Mouse (Mus musculus) lung, postnatal 0 days (tissue): Measurements from ENCODE around the gene Hrc. TPM values are rescaled to one million over a fixed set of nuclear protein-coding genes. Genes with fewer than 3 reads are reported as not detected.

Source experiments
- ATAC-seq: fragments of 200-750 bp; cut with Nextera tagmentation; 2 replicates; pipeline ENCODE4 v1.8.0; 2017; ENCODE audit warnings: moderate library complexity
- DNase-seq: peaks from one replicate; pipeline ENCODE4 v3.0.0-alpha.2; 2016; ENCODE audit warnings: low spot score
- H3K27ac ChIP-seq: fragments of 300-500 bp; sonication (generic); 2 replicates; pipeline ENCODE4 v1.5.1; 2014; ENCODE audit warnings: antibody characterized with exemption, mild to moderate bottlenecking, low read length, mixed read lengths
- H3K27me3 ChIP-seq: fragments of 300-500 bp; sonication (generic); replicated peaks from 2 replicates; pipeline ENCODE4 v1.6.1; 2014; ENCODE audit warnings: low read length, mixed read lengths; ENCODE audit not compliant: insufficient read depth
- H3K36me3 ChIP-seq: fragments of 300-500 bp; sonication (generic); 2 replicates; pipeline ENCODE4 v1.6.1; 2014; ENCODE audit warnings: low read length, mixed read lengths; ENCODE audit not compliant: insufficient read depth
- H3K4me1 ChIP-seq: fragments of 300-500 bp; sonication (generic); 2 replicates; pipeline ENCODE4 v1.6.1; 2014; ENCODE audit warnings: antibody characterized with exemption, low read depth, low read length, mixed read lengths; ENCODE audit not compliant: insufficient read depth
- H3K4me2 ChIP-seq: fragments of 300-500 bp; sonication (generic); replicated peaks from 2 replicates; pipeline ENCODE4 v1.6.1; 2014; ENCODE audit warnings: low read depth, mild to moderate bottlenecking, low read length, moderate library complexity, mixed read lengths
- H3K4me3 ChIP-seq: fragments of 300-500 bp; sonication (generic); 2 replicates; pipeline ENCODE4 v1.5.1; 2014; ENCODE audit warnings: low read depth, low read length
- H3K9ac ChIP-seq: fragments of 300-500 bp; sonication (generic); replicated peaks from 2 replicates; pipeline ENCODE4 v1.6.1; 2014; ENCODE audit warnings: low read depth, mild to moderate bottlenecking
- H3K9me3 ChIP-seq: fragments of 300-500 bp; sonication (generic); 2 replicates; pipeline ENCODE4 v1.6.1; 2016; ENCODE audit warnings: low read length, mixed read lengths
- CTCF ChIP-seq: IDR thresholded peaks from 2 replicates; pipeline ENCODE4 v1.5.1; 2016; ENCODE audit warnings: antibody characterized with exemption, mild to moderate bottlenecking
- EP300 ChIP-seq: IDR thresholded peaks from 2 replicates; pipeline ENCODE4 v1.6.1; 2016; ENCODE audit warnings: antibody characterized with exemption, mild to moderate bottlenecking, control low read depth
- WGBS: fragments of 180-500 bp; shearing (Covaris S2); extraction: QIAGEN DNeasy Blood & Tissue Kit; methylation state at CpG from one replicate; pipeline ENCODE4 v1.1.7; 2014; 5-methylcytosine and 5-hydroxymethylcytosine counted together
- polyA plus RNA-seq: library from polyadenylated mRNA; unstranded; fragments of >200 nt; fragmentation: Nextera tagmentation; extraction: Ambion mirVana; gene quantifications from 2 replicates; pipeline ENCODE4 v1.2.1, GENCODE M21; 2015

Gene Hrc
- polyA plus RNA-seq, 1 experiment from 2014 or later: 0.50 TPM

GRCm38 (mm10) chr7:45372371-45372770, 37.3 kb downstream of the Hrc start:
- Histone ChIP-seq H3K4me2 (no peak overlapping the region), H3K4me3 (no peak overlapping the region), H3K4me1 (peaks cover 10% of the 10 kb centered on the region; the same call in 1 of the 2 replicates), H3K36me3 (peaks cover 18% of the 10 kb centered on the region), H3K27me3 (peaks cover 14% of the 10 kb centered on the region; the same call in 1 of the 2 replicates), H3K27ac (no peak overlapping the region), H3K9ac (no peak overlapping the region), H3K9me3 (no peaks in the 10 kb centered on the region)
- ATAC-seq (no peak), DNase-seq (no peak)
- no peak for TF ChIP-seq EP300
- TF ChIP-seq CTCF: no peak
- WGBS: 75% methylated on average over 5 of the region's 5 CpGs

DNA sequence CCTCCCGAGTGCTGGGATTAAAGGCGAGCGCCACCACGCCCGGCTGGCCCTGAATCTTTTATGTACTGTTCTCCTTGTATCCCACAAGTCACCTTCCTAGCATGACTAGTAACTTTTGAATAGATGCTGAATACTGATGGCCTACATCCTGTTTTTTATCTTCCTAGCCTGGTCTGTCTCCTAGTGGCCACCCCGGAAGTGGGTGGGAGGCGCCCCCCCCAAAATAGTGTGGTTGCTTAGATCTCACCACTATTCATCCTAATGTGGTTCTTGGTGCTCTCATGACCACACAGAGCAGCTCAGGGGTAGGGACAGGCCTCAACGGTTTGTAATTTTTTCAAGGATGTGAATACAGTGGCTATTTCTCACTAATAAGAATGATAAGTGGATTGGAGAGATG, 39.5 kb downstream of the Hrc start:
- no peak for ATAC-seq
- Histone ChIP-seq H3K36me3 (peaks cover 29% of the 10 kb centered on the region), H3K4me2 (no peak overlapping the region), H3K4me3 (no peak overlapping the region), H3K9ac (no peak overlapping the region), H3K27ac (no peak overlapping the region), H3K27me3 (0 out of 2 replicates have a peak, but pooled peaks cover 4% of the 10 kb centered on the region), H3K9me3 (no peaks in the 10 kb centered on the region), H3K4me1 (peaks cover 4% of the 10 kb centered on the region; the same call in 1 of the 2 replicates)
- WGBS: 88% methylated on average over 8 of the region's 8 CpGs
- DNase-seq: no peak
- TF ChIP-seq EP300: no peak
- TF ChIP-seq CTCF: no peak

- DNase-seq: no peak
- Histone ChIP-seq H3K36me3 (peaks cover 40% of the 10 kb centered on the region), H3K27me3 (no peaks in the 10 kb centered on the region), H3K4me2 (no peak overlapping the region), H3K9ac (no peak overlapping the region), H3K27ac (no peak overlapping the region), H3K4me1 (no peaks in the 10 kb centered on the region), H3K4me3 (no peak overlapping the region), H3K9me3 (no peaks in the 10 kb centered on the region)
- WGBS: 79% methylated on average over 1 of the region's 1 CpGs
- TF ChIP-seq EP300 (no peak), CTCF (no peak)
- ATAC-seq: no peak
These were observed 41.0 kb downstream of the Hrc start for GRCm38 (mm10) chr7:45376057-45376456.

DNA sequence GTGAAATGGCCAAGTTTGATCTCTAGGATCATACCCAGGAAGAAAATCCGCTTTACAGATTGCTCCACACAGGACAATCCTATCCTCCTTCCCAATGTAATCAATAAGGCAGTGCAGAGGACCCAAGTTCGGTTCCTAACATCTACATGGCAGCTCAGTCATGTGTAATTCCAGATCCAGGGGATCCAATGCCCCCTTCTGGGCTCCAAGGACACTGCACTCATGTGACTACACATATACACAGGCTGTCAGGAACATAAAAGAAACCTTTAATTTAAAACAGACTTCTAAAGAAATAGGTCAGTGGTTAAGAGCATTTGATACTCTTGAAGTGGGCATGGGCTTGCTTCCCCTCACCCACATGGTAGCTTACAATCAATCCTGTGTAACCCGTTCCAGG, 51.0 kb downstream of the Hrc start:
- no peak for DNase-seq
- Histone ChIP-seq H3K9me3 (no peaks in the 10 kb centered on the region), H3K27ac (no peak overlapping the region), H3K27me3 (no peaks in the 10 kb centered on the region), H3K9ac (no peak overlapping the region), H3K4me1 (no peaks in the 10 kb centered on the region), H3K4me2 (no peak overlapping the region), H3K4me3 (no peak overlapping the region), H3K36me3 (peaks cover 80% of the 10 kb centered on the region)
- ATAC-seq: no peak
- TF ChIP-seq EP300: no peak
- TF ChIP-seq CTCF: peak; percentile 42
- 87% methylated on average over 3 of the region's 3 CpGs for WGBS

Other genes starting within 250 kb of the Hrc start
- 158 and 162 TPM in 2 replicates for gene Rcn3, start 243.1 kb upstream of the Hrc start, polyA plus RNA-seq
- 138 and 143 TPM in 2 replicates for gene Fcgrt, start 231.4 kb upstream of the Hrc start, polyA plus RNA-seq
- gene Rps11, start 210.9 kb upstream of the Hrc start, polyA plus RNA-seq: 972 and 1,016 TPM in 2 replicates
- 1,107 and 1,148 TPM in 2 replicates for gene Rpl13a, start 206.5 kb upstream of the Hrc start, polyA plus RNA-seq
- gene Gm45713, start 199.1 kb upstream of the Hrc start, polyA plus RNA-seq: 0.62 and 0.96 TPM in 2 replicates
- 5.1 and 6.1 TPM in 2 replicates for gene Flt3l, start 198.9 kb upstream of the Hrc start, polyA plus RNA-seq
- 51.7 and 58.4 TPM in 2 replicates for gene Pih1d1, start 181.0 kb upstream of the Hrc start, polyA plus RNA-seq
- gene Aldh16a1, start 180.7 kb upstream of the Hrc start, polyA plus RNA-seq: 26.7 and 26.8 TPM in 2 replicates
- 0.56 and 0.65 TPM in 2 replicates for gene Slc17a7, start 171.3 kb upstream of the Hrc start, polyA plus RNA-seq
- not detected in 2 replicates for gene Gfy, start 155.7 kb upstream of the Hrc start, polyA plus RNA-seq
- gene Pth2, start 154.3 kb upstream of the Hrc start, polyA plus RNA-seq: not detected in 2 replicates
- gene Ccdc155, start 130.4 kb upstream of the Hrc start, polyA plus RNA-seq: 2.7 and 3.3 TPM in 2 replicates
- gene Dkkl1, start 123.1 kb upstream of the Hrc start, polyA plus RNA-seq: 0.93 and 1.1 TPM in 2 replicates
- gene Tead2, start 119.5 kb upstream of the Hrc start, polyA plus RNA-seq: 46.5 and 52.3 TPM in 2 replicates
- gene Cd37, start 96.2 kb upstream of the Hrc start, polyA plus RNA-seq: 9.1 and 9.8 TPM in 2 replicates
- gene Slc6a16, start 94.2 kb upstream of the Hrc start, polyA plus RNA-seq: not detected in 2 replicates
- not detected in 2 replicates for gene Slc6a21, start 57.8 kb upstream of the Hrc start, polyA plus RNA-seq
- gene Trpm4, start 1.5 kb upstream of the Hrc start, polyA plus RNA-seq: 19.2 and 21.9 TPM in 2 replicates
- 1.8 and 2.0 TPM in 2 replicates for gene Ppfia3, start 31.7 kb downstream of the Hrc start, polyA plus RNA-seq
- gene Lin7b, start 35.3 kb downstream of the Hrc start, polyA plus RNA-seq: 0.49 TPM in 1 of 2 replicates, not detected in the other
- gene Snrnp70, start 60.5 kb downstream of the Hrc start, polyA plus RNA-seq: 85.3 and 104 TPM in 2 replicates
- 0.16 and 0.24 TPM in 2 replicates for gene Kcna7, start 70.4 kb downstream of the Hrc start, polyA plus RNA-seq
- 7.1 and 7.2 TPM in 2 replicates for gene Ntf5, start 78.4 kb downstream of the Hrc start, polyA plus RNA-seq
- gene Lhb, start 85.5 kb downstream of the Hrc start, polyA plus RNA-seq: 4.5 and 4.7 TPM in 2 replicates
- gene Gys1, start 99.6 kb downstream of the Hrc start, polyA plus RNA-seq: 19.2 and 19.6 TPM in 2 replicates
- 59.9 and 63.5 TPM in 2 replicates for gene Ruvbl2, start 102.8 kb downstream of the Hrc start, polyA plus RNA-seq
- 5,808 and 6,026 TPM in 2 replicates for gene Ftl1, start 124.6 kb downstream of the Hrc start, polyA plus RNA-seq
- gene Bax, start 131.6 kb downstream of the Hrc start, polyA plus RNA-seq: 144 and 155 TPM in 2 replicates
- gene Tulp2, start 146.6 kb downstream of the Hrc start, polyA plus RNA-seq: 0.25 and 0.52 TPM in 2 replicates
- gene Gm45808, start 151.5 kb downstream of the Hrc start, polyA plus RNA-seq: not detected in 2 replicates
- gene Dhdh, start 153.5 kb downstream of the Hrc start, polyA plus RNA-seq: 3.5 and 4.5 TPM in 2 replicates
- gene Nucb1, start 175.1 kb downstream of the Hrc start, polyA plus RNA-seq: 203 and 213 TPM in 2 replicates
- 36.6 and 39.1 TPM in 2 replicates for gene Ppp1r15a, start 191.0 kb downstream of the Hrc start, polyA plus RNA-seq
- gene Plekha4, start 191.0 kb downstream of the Hrc start, polyA plus RNA-seq: 2.0 and 2.1 TPM in 2 replicates
- gene Hsd17b14, start 219.6 kb downstream of the Hrc start, polyA plus RNA-seq: 0.95 and 1.4 TPM in 2 replicates
- gene Bcat2, start 234.9 kb downstream of the Hrc start, polyA plus RNA-seq: 29.4 and 39.8 TPM in 2 replicates